24 mouse cellular contexts compared by ENCODE assay signal in the genomic region with DNA sequence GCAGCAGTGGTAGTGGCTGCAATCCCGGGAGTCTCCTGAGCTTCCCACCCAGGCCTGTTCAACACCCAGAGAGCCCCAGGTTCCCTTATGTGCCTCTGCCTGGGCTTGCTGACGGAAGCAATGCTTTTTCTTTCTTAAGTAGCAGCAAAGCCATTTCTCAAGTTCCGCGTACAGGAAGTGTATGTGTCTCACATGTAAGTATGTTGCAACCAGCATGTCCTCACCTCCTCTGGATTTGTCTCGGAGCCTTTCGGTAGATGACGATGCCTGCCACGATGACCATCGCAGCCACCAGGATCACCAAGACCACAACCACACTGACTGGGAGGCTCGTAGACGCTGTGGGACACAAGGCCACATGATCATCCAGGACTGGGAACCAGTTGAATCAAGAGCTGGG. TPM values are rescaled to one million over a fixed set of nuclear protein-coding genes. Genes with fewer than 3 reads are reported as not detected.
DNase-seq lines count a peak whose midpoint lies in the region; ATAC-seq and TF ChIP-seq lines count a peak whose summit lies in the region.
"Had no signal": no experiment of that assay in that cellular context is flagged by ENCODE, and none has a peak within 500 bp of the region (broad histone marks: within the 10 kb centered on the region; RNA-seq: fewer than 3 reads in every experiment).

No protein-coding gene starts in this region.

- no peaks in the 10 kb centered on the region for H3K4me1 ChIP-seq in lung, postnatal 0 days (ENCODE audit: insufficient read depth, low read depth, low read length)
- H3K4me1 ChIP-seq in bone marrow macrophage, adult 2 months (ENCODE audit: control insufficient read depth, insufficient read depth, low read length) = peaks cover 57% of the 10 kb centered on the region
- H3K4me1 ChIP-seq: embryonic facial prominence, embryonic 15.5 days; hindbrain, embryonic 12.5 days; kidney, embryonic 15.5 days had no signal

- no peak overlapping the region for H3K9ac ChIP-seq in lung, postnatal 0 days (replicated peaks; ENCODE audit: low read depth)
- H3K9ac ChIP-seq: embryonic facial prominence, embryonic 15.5 days; heart, embryonic 12.5 days; hindbrain, embryonic 12.5 days; kidney, embryonic 15.5 days; lung, embryonic 14.5 days had no signal

- WGBS in lung, postnatal 0 days = 87% methylated on average over 11 of the region's 11 CpGs
- 8% methylated on average over 11 of the region's 11 CpGs for WGBS in macrophage (ENCODE audit: missing documents)

- intact Hi-C loops in gastrocnemius, postnatal 14 days (cut with DNase I; ENCODE audit: low total_unique reads) = no loop called here

- H3K4me2 ChIP-seq in lung, postnatal 0 days (replicated peaks; ENCODE audit: low read depth, low read length) = no peak overlapping the region
- H3K4me2 ChIP-seq: embryonic facial prominence, embryonic 15.5 days; heart, embryonic 12.5 days; hindbrain, embryonic 12.5 days; kidney, embryonic 15.5 days; lung, embryonic 14.5 days had no signal

- no peak overlapping the region for H3K4me3 ChIP-seq in lung, postnatal 0 days (ENCODE audit: low read depth, low read length)
- H3K4me3 ChIP-seq in bone marrow macrophage, adult 2 months (ENCODE audit: insufficient read depth, low read length) = no peak overlapping the region
- H3K4me3 ChIP-seq in macrophage (ENCODE audit: inconsistent target) = no peak overlapping the region
- H3K4me3 ChIP-seq: embryonic facial prominence, embryonic 15.5 days; heart, embryonic 12.5 days; hindbrain, embryonic 12.5 days; kidney, embryonic 15.5 days; left cerebral cortex, adult 2 months had no signal

- H3K27ac ChIP-seq in lung, postnatal 0 days (ENCODE audit: low read length) = no peak overlapping the region
- H3K27ac ChIP-seq in bone marrow macrophage, adult 2 months (ENCODE audit: insufficient read depth, low read depth, low read length) = peak overlapping the region; percentile 86
- peak overlapping the region; percentile 99 for H3K27ac ChIP-seq in macrophage
- H3K27ac ChIP-seq: embryonic facial prominence, embryonic 15.5 days; hindbrain, embryonic 12.5 days; kidney, embryonic 15.5 days; left cerebral cortex, adult 2 months had no signal

- peaks cover 67% of the 10 kb centered on the region for H3K79me2 ChIP-seq in macrophage (ENCODE audit: inconsistent target)

- peak; percentile 30 for ATAC-seq in lung, postnatal 0 days
- ATAC-seq in neutrophil, adult 5-6 weeks (ENCODE audit: extremely low read depth, insufficient number of reproducible peaks, low FRiP score, poor library complexity, severe bottlenecking) = peak; percentile 89
- ATAC-seq: forebrain, embryonic 14.5 days had no signal

- TF ChIP-seq POLR2A in bone marrow macrophage, adult 2 months (IDR thresholded peaks at IDR 0.05; ENCODE audit: borderline replicate concordance, low read depth, low read length) = no peak

- H3K9me3 ChIP-seq in lung, postnatal 0 days (ENCODE audit: low read length) = no peaks in the 10 kb centered on the region
- H3K9me3 ChIP-seq: embryonic facial prominence, embryonic 15.5 days; heart, embryonic 12.5 days; hindbrain, embryonic 12.5 days; kidney, embryonic 15.5 days had no signal

- DNase-seq in lung, postnatal 0 days (ENCODE audit: low spot score) = peak; percentile 39
- no peak for DNase-seq in lung, postnatal 10 days
- DNase-seq in thymus, postnatal 0 days (ENCODE audit: low spot score) = no peak
- DNase-seq in gastrocnemius, postnatal 14 days = no peak
- DNase-seq: adrenal gland, postnatal 14 days; cerebellum, adult 9-10 months; heart, adult 18-20 months; heart, postnatal 10 days; kidney, adult 11 months; kidney, postnatal 4 days; lung, embryonic 14.5 days had no signal

- H3K36me3 ChIP-seq in lung, postnatal 0 days (ENCODE audit: insufficient read depth, low read length) = no peaks in the 10 kb centered on the region
- peaks cover 69% of the 10 kb centered on the region for H3K36me3 ChIP-seq in macrophage (ENCODE audit: inconsistent target)
- H3K36me3 ChIP-seq: kidney, embryonic 15.5 days had no signal

- no peak for TF ChIP-seq EP300 in lung, postnatal 0 days (IDR thresholded peaks at IDR 0.05)

- no peaks in the 10 kb centered on the region for H3K27me3 ChIP-seq in lung, postnatal 0 days (replicated peaks; ENCODE audit: insufficient read depth, low read length)
- H3K27me3 ChIP-seq: embryonic facial prominence, embryonic 15.5 days; hindbrain, embryonic 12.5 days; kidney, embryonic 15.5 days had no signal

- no peak for TF ChIP-seq CTCF in lung, postnatal 0 days (IDR thresholded peaks at IDR 0.05)
- TF ChIP-seq CTCF in bone marrow macrophage, adult 2 months (IDR thresholded peaks at IDR 0.05; ENCODE audit: low read depth, low read length) = no peak

RNA-seq across cellular contexts. Expression of a gene that starts 6.0 kb away (rescaled TPM):
- polyA plus RNA-seq in lung, postnatal 0 days (2015; fragmentation: Nextera tagmentation; extraction: Ambion mirVana) = 5.6 and 7.3 TPM in 2 replicates
- not detected in 2 replicates for polyA plus RNA-seq in bone marrow macrophage, adult 2 months (2012; ENCODE audit: insufficient read depth, insufficient read length, missing spikeins)
- 1 to 10 TPM in 17 of 26 experiments, under 1 TPM in 5, not detected in 4; 0.52 to 9.6 (median 1.7) TPM for total RNA-seq in macrophage (2018; cell fraction: chromatin; rRNA removed)
- total RNA-seq in macrophage (2018; cell fraction: cytosol; rRNA removed) = under 1 TPM in 17 of 26 experiments, not detected in 9; 0.05 to 0.35 (median 0.20) TPM
- 10 to 100 TPM in 1 of 26 experiments, 1 to 10 TPM in 6, under 1 TPM in 11, not detected in 8; 0.29 to 10.1 (median 0.83) TPM for total RNA-seq in macrophage (2018; cell fraction: nucleus; rRNA removed)
- polyA plus RNA-seq in macrophage (2018) = 0.23 to 0.38 TPM in 2 of 3 replicates, not detected in the other
- total RNA-seq in neutrophil, adult 5-6 weeks (2017) = 2.2 TPM in 2 replicates
- 0.71 and 0.90 TPM in 2 replicates for polyA plus RNA-seq in thymus, postnatal 0 days (2015; fragmentation: Nextera tagmentation; extraction: Ambion mirVana)
- total RNA-seq in gastrocnemius, postnatal 14 days (2021) = not detected
- total RNA-seq: adrenal gland, postnatal 14 days; gastrocnemius, adult 8-10 months; heart, adult 18-20 months; heart, postnatal 10 days had no signal

RNA-seq across cellular contexts. Expression of a gene that starts 7.9 kb away (rescaled TPM):
- 5.8 and 7.0 TPM in 2 replicates for polyA plus RNA-seq in lung, postnatal 0 days (2015; fragmentation: Nextera tagmentation; extraction: Ambion mirVana)
- polyA plus RNA-seq in bone marrow macrophage, adult 2 months (2012; ENCODE audit: insufficient read depth, insufficient read length, missing spikeins) = 240 and 334 TPM in 2 replicates
- total RNA-seq in macrophage (2018; cell fraction: chromatin; rRNA removed) = 1,000 to 10,000 TPM in 7 of 26 experiments, 100 to 1,000 TPM in 19; 146 to 1,912 (median 371) TPM
- 100 to 1,000 TPM in 23 of 26 experiments, 10 to 100 TPM in 3; 96.7 to 475 (median 196) TPM for total RNA-seq in macrophage (2018; cell fraction: cytosol; rRNA removed)
- 1,000 to 10,000 TPM in 1 of 26 experiments, 100 to 1,000 TPM in 25; 153 to 2,204 (median 378) TPM for total RNA-seq in macrophage (2018; cell fraction: nucleus; rRNA removed)
- 169 to 1,404 TPM (median 407 TPM) in 3 replicates for polyA plus RNA-seq in macrophage (2018)
- 217 and 224 TPM in 2 replicates for total RNA-seq in neutrophil, adult 5-6 weeks (2017)
- 5.3 and 6.7 TPM in 2 replicates for polyA plus RNA-seq in thymus, postnatal 0 days (2015; fragmentation: Nextera tagmentation; extraction: Ambion mirVana)
- total RNA-seq in gastrocnemius, postnatal 14 days (2021) = under 1 TPM; 0.59 to 0.75 TPM

RNA-seq across cellular contexts. Expression of a gene that starts 40.9 kb away (rescaled TPM):
- not detected in 2 replicates for polyA plus RNA-seq in lung, postnatal 0 days (2015; fragmentation: Nextera tagmentation; extraction: Ambion mirVana)
- polyA plus RNA-seq in bone marrow macrophage, adult 2 months (2012; ENCODE audit: insufficient read depth, insufficient read length, missing spikeins) = not detected in 2 replicates
- not detected for total RNA-seq in macrophage (2018; cell fraction: chromatin; rRNA removed)
- not detected for total RNA-seq in macrophage (2018; cell fraction: cytosol; rRNA removed)
- not detected for total RNA-seq in macrophage (2018; cell fraction: nucleus; rRNA removed)
- polyA plus RNA-seq in macrophage (2018) = not detected in 3 replicates
- total RNA-seq in neutrophil, adult 5-6 weeks (2017) = not detected in 2 replicates
- polyA plus RNA-seq in thymus, postnatal 0 days (2015; fragmentation: Nextera tagmentation; extraction: Ambion mirVana) = 8.7 and 8.9 TPM in 2 replicates
- not detected for total RNA-seq in gastrocnemius, postnatal 14 days (2021)
- total RNA-seq: adrenal gland, postnatal 14 days; gastrocnemius, adult 8-10 months; heart, adult 18-20 months; heart, postnatal 10 days; left cerebral cortex, adult 2 months; left cerebral cortex, postnatal 36 days; midbrain, postnatal 0 days had no signal
- polyA plus RNA-seq: C2C12; forebrain, embryonic 14.5 days; heart, embryonic 12.5 days; hindbrain, embryonic 12.5 days; kidney, embryonic 15.5 days; midbrain, postnatal 0 days had no signal

RNA-seq across cellular contexts. Expression of a gene that starts 51.7 kb away (rescaled TPM):
- polyA plus RNA-seq in lung, postnatal 0 days (2015; fragmentation: Nextera tagmentation; extraction: Ambion mirVana) = 21.5 and 23.0 TPM in 2 replicates
- 37.7 and 38.7 TPM in 2 replicates for polyA plus RNA-seq in bone marrow macrophage, adult 2 months (2012; ENCODE audit: insufficient read depth, insufficient read length, missing spikeins)
- 10 to 100 TPM; 12.0 to 45.5 (median 27.2) TPM for total RNA-seq in macrophage (2018; cell fraction: chromatin; rRNA removed)
- 10 to 100 TPM in 25 of 26 experiments, 1 to 10 TPM in 1; 9.9 to 19.4 (median 14.2) TPM for total RNA-seq in macrophage (2018; cell fraction: cytosol; rRNA removed)
- total RNA-seq in macrophage (2018; cell fraction: nucleus; rRNA removed) = 10 to 100 TPM in 25 of 26 experiments, 1 to 10 TPM in 1; 7.9 to 49.5 (median 21.9) TPM
- 11.9 to 14.7 TPM (median 14.1 TPM) in 3 replicates for polyA plus RNA-seq in macrophage (2018)
- 22.7 and 27.9 TPM in 2 replicates for total RNA-seq in neutrophil, adult 5-6 weeks (2017)
- polyA plus RNA-seq in thymus, postnatal 0 days (2015; fragmentation: Nextera tagmentation; extraction: Ambion mirVana) = 38.9 and 40.3 TPM in 2 replicates
- total RNA-seq in gastrocnemius, postnatal 14 days (2021) = 1 to 10 TPM; 6.9 to 7.4 TPM

RNA-seq across cellular contexts. Expression of a gene that starts 52.0 kb away (rescaled TPM):
- 20.8 and 22.4 TPM in 2 replicates for polyA plus RNA-seq in lung, postnatal 0 days (2015; fragmentation: Nextera tagmentation; extraction: Ambion mirVana)
- 17.9 and 18.5 TPM in 2 replicates for polyA plus RNA-seq in bone marrow macrophage, adult 2 months (2012; ENCODE audit: insufficient read depth, insufficient read length, missing spikeins)
- 10 to 100 TPM; 11.1 to 38.0 (median 25.2) TPM for total RNA-seq in macrophage (2018; cell fraction: chromatin; rRNA removed)
- 10 to 100 TPM; 12.3 to 18.7 (median 14.6) TPM for total RNA-seq in macrophage (2018; cell fraction: cytosol; rRNA removed)
- 10 to 100 TPM in 24 of 26 experiments, 1 to 10 TPM in 2; 9.0 to 45.0 (median 18.9) TPM for total RNA-seq in macrophage (2018; cell fraction: nucleus; rRNA removed)
- 12.5 to 29.2 TPM (median 21.1 TPM) in 3 replicates for polyA plus RNA-seq in macrophage (2018)
- total RNA-seq in neutrophil, adult 5-6 weeks (2017) = 15.6 and 16.8 TPM in 2 replicates
- 42.2 TPM in 2 replicates for polyA plus RNA-seq in thymus, postnatal 0 days (2015; fragmentation: Nextera tagmentation; extraction: Ambion mirVana)
- total RNA-seq in gastrocnemius, postnatal 14 days (2021) = 10 to 100 TPM; 16.3 to 18.1 TPM

Comparison
In these comparisons a context has a peak if more than half of its experiments do, and no peak if none do; other contexts are left out.
1. RNA of a gene that starts 7.9 kb away (polyA plus RNA-seq): 169 to 1,404 TPM in macrophage and 240 to 334 TPM in bone marrow macrophage, adult 2 months; 5.8 to 7.0 TPM in lung, postnatal 0 days and 5.3 to 6.7 TPM in thymus, postnatal 0 days; every median in the first group is over 10 times any median in the second.